Mouse (Mus musculus): ENCODE measurements around the gene Ano6.

Ano6 gene

GRCm38 (mm10) chr15:95932358-95932757 is 141.7 kb downstream of the Ano6 start:
- CTCF ChIA-PET = interaction anchor here (0.6 kb wide), 1 partner anchor 159 kb away, joined by 9 read pairs; no protein-coding TSS in a partner anchor

DNA sequence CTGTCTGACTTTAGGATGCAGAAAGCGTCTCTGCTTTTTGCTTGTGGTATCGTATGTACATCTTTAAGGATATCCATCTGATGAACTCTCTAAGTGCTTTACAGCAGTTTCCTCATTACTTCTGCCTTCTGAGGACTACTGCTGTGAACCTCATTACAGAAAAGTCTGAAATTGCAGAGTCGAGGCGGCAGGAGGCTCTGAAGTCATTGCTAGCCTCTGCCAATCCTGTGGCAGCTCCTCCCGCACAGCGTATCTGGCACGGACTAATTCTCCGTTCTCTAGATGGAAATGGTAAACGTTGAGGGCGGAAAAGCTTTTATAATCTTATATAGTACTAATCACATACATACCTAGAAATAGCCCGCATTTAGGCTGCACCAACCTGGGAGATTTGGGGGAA is 144.5 kb downstream of the Ano6 start:
- CTCF ChIA-PET = no interaction called here

DNA sequence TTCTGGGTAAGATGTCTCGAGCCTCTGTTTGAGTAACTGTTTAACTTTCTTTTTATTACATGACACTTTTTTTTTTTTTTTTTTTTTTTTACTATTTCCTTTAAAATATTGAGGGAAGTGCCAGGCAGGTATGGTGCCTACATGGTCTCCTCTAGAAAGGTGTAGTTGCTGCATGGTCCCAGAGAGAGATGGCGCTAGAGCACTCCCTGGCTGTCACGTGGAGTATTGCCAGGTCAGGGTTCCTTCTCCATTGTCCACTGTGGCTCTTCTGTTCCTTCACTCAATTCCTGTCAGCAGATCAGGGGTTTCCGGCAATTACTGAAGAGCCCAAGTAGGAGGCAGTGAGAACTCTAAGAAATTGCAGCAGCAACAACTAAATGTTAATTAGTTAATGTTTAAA is 152.8 kb downstream of the Ano6 start:
- CTCF ChIA-PET = no interaction called here

DNA sequence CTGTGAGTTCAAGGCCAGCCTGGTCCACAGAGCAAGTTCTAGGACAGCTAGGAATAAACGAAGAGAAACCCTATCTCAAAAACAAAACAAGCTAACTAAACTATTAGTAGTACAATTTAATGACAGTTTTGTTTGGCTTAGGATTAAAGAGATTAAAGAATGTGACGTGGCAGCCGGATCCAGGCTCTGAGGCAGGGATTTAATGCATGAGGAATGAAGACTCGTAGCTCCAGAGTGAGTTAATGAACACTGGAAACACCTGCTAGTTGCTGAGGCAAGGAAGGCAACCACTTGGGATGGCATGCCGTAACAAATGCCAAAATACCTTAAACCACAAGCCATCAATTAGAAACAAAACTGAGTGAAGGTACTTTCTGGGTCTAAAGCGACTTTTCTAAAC is 153.7 kb downstream of the Ano6 start:
- CTCF ChIA-PET = interaction anchor here (0.7 kb wide), 2 partner anchors 66 to 167 kb away, joined by 3 to 4 read pairs; no protein-coding TSS in a partner anchor

DNA sequence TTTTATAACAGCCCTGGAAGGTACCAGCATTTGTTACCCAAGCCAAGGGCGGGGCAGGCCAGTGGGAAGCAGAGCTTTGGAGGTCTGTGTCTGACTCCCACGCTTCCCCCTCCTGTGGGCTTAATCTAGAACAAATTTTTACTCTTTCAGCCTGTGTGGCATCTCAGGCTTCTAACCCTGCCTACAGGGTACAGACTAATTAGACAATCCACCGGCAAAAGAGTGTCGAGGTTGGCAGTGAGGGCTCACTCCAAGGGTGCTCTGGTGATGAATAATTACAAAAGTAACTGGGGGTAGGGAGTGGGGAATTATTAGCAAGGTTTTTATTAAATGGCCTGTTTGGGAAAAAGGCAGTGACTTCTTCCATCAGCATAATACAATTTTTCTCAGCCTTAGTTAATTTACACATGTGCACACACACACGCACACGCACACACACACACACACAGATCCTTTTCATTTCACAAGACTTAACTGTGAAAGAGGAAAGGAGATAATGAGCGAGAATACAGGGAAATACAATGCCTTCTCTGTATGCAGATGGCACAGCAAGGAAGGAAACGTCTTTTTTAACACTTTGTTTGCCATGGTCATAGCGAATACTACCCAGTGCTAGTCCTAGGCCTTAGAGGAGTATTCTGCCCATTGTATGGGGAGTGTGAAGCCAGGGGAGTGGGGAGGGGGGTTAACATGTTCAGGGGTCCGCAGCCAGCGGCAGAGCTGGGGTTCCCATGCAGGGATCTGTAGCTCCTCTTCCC is 155.5 kb downstream of the Ano6 start:
- CTCF ChIA-PET = no interaction called here

- CTCF ChIA-PET = interaction anchor here (0.6 to 0.7 kb wide), 2 partner anchors 47 to 175 kb away, joined by 3 to 6 read pairs; no protein-coding TSS in a partner anchor
Measured at GRCm38 (mm10) chr15:95948411-95948810, 157.8 kb downstream of the Ano6 start.

- CTCF ChIA-PET = no interaction called here
Measured at GRCm38 (mm10) chr15:95949336-95949735, 158.7 kb downstream of the Ano6 start.

GRCm38 (mm10) chr15:95951497-95951896 is 160.9 kb downstream of the Ano6 start:
- CTCF ChIA-PET = no interaction called here

- CTCF ChIA-PET = interaction anchor here (0.6 kb wide), 2 partner anchors 19 to 100 kb away, joined by 3 to 4 read pairs; no protein-coding TSS in a partner anchor
Measured at GRCm38 (mm10) chr15:95956692-95957091, 166.0 kb downstream of the Ano6 start.

DNA sequence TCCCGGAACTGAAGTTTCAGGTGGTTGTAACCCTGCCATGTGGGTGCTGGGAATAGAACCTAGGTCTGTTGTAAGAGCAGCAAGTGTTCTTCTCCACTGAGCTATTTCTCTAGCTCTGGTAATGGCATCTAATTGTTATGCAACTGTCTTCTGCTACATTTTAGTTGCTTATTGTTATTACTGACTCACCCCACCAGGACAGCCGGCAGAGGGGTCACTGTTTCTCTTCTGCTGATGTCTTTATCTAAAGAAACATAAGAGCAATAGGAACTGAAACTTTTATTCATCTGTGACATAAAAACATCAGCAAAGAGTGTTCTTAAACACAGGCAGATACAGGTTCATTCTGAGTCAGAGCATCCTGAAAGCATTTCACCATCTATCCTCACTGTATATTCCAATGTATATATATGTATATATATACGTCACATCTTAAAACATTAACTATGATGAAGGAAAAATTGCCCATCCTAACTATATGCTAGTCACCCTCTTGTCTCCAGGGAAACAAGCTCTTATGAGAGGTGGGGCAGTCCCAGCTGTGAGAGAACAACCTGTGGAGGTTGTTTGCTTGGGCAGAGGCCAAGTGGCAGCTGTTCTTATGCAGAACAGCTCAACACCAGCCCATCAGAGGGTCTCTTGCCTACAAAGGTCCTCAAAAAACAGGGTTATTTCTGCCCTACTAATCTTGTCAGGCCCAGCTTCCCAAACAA is 171.9 kb downstream of the Ano6 start:
- CTCF ChIA-PET = no interaction called here

DNA sequence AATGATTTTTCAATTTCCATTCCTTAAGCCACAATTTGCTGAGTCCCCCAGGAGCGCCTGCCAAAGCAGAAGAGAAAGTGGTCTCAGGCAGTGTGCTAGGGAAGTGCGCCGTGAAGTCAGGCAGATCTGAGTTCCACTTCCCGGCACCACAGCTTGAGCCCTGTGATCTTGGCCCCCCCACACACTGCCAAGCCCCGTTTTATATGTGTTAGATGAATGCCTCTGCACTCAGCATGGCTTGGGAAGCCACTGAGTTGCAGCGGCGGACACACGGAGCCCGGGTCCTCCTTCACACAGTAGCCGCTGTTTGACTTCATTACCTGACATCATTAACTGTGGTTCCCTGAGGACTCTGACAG is 172.5 kb downstream of the Ano6 start:
- CTCF ChIA-PET = no interaction called here

DNA sequence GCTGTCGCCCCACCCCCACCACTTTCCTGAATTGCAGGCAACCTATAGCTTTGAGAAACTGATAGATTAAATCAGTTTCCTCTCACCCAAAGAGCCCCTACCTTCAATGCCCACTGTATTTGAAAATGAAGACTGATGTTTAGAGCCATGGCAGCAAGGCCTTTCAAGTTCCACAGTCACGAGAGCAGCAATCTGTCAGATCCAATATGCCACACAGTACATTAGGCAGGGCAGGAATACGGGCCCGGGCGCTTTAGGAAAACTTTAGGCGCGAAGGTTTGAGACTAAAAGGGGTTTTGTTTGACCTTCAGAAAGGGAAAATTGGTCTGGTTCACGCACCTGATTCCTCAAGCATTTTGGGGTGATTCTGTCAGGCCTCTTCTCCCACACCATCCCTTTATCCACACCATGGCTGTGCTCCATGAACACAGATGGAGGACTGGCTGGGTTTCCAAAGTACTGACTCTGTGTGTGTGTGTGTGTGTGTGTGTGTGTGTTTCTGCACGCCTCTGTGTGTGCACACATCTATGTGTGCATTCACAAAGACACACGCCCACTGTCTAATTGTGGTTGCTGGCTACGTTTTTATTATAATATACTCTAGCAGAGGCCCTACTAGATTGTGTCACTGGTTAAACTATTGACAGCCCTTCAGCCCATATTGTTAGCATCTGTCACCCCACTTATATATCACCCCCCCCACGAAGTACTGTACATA is 173.0 kb downstream of the Ano6 start:
- CTCF ChIA-PET = no interaction called here

GRCm38 (mm10) chr15:95964251-95964561 is 173.6 kb downstream of the Ano6 start:
- CTCF ChIA-PET = no interaction called here

- CTCF ChIA-PET = interaction anchor here (0.5 to 0.6 kb wide), 2 partner anchors 266 to 727 kb away, joined by 3 to 4 read pairs; no protein-coding TSS in a partner anchor
Measured at GRCm38 (mm10) chr15:95966979-95967378, 176.3 kb downstream of the Ano6 start.

GRCm38 (mm10) chr15:95967516-95968196 is 177.0 kb downstream of the Ano6 start:
- CTCF ChIA-PET = no interaction called here

- CTCF ChIA-PET = no interaction called here
Measured at GRCm38 (mm10) chr15:95969596-95969995, 179.0 kb downstream of the Ano6 start.

DNA sequence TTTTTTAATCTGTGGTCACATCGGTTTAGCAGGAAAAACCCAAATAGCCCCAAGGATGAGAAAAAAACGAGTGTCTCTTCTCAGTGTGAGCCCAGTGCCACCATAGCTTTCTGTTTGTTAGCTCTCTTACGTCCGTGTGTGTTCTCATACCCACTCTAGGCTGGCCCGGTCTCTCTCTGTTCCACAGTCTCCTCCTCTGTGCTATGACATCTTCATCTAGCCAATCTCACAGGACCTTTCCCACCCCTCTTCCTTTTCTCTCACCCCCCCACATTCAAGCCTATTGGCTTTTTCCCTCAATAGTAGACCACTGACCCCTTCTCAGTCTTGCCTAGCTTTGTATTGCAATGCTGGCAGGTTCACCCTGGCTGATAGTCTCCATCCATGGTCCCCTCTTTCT is 179.5 kb downstream of the Ano6 start:
- CTCF ChIA-PET = no interaction called here

- CTCF ChIA-PET = no interaction called here
Measured at GRCm38 (mm10) chr15:95970691-95971090, 180.0 kb downstream of the Ano6 start.

DNA sequence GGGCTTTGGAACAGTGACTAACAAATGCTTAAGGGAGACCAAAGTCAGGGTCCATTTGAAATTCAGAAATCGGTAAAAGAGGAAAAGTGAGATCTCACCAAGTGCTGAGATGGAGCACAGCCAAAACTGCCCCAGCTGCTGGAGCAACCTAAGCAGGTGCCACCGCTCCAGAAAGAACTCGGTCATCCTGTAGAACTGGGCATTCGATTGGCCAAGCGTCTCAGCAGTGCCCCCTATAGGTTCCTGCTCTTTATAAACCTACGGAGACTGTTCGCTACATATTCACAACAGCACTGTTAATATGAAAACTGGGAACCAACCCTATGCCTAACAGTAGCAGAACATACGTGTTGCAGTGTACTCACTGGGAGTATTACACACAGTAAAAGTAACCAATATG is 180.7 kb downstream of the Ano6 start:
- CTCF ChIA-PET = no interaction called here

DNA sequence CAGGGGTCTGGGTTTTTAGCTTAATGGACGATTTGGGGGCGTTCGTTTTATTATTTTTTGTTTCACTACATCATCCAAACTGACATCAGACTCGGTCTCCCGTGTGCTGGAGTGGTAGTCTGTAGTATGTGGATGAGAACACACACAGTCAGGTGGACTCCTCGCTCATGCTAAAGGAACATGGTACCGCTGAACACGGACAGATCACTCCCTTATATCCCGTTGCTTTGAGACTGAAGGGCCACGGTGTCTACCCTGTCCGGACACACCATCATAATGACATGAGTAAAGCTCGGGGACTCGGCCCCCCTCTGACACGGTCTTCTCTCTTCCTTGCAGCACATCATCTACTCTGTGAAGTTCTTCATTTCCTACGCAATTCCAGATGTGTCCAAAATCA is 181.5 kb downstream of the Ano6 start:
- CTCF ChIA-PET = no interaction called here

GRCm38 (mm10) chr15:95972621-95973020 is 182.0 kb downstream of the Ano6 start:
- CTCF ChIA-PET = no interaction called here

DNA sequence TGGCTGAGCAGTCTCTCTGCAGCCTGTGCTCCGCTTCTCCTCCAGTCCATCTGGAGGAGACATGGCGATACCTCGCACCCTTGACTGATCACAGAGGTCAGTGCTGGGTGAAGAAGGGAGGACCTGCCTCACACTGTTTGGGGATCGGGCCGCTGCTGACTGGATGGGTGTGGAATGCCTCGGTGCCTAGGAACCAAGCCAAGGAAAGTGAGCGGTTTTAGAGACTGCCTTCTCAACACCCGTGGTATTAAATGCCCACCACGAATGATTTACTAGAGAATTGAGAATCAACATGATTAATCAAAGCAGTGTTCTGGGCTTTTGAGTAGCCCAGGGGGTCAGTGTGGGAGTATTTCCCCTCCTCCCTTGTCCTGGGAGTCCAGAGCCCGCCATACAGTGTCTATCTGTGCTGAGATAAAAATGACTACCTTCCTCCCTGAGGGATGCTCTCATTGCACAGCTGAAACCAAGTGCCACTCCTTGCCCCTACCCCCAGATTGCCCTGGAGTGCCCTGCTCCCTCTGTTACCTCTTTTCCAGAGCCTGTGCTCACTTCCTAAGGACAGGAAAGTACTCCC is 183.5 kb downstream of the Ano6 start:
- CTCF ChIA-PET = interaction anchor here (0.6 kb wide), 1 partner anchor 83 kb away, joined by 5 read pairs; no protein-coding TSS in a partner anchor
